Mouse (Mus musculus) CD4-positive, CD25-positive, alpha-beta regulatory T cell, adult 4 months (primary cell): Measurements from ENCODE around the gene Ugt1a7c. TPM values are rescaled to one million over a fixed set of nuclear protein-coding genes. Genes with fewer than 3 reads are reported as not detected.
A peak's percentile ranks its signal among the peaks of the same experiment; 100 is the strongest.
"Not testable (repeated sequence)": the region's sequence is repeated elsewhere in the genome, so short reads cannot be mapped to it uniquely, and the experiment has no call there.

Experiments used
- ATAC-seq: one replicate; pipeline ENCODE4 v1.8.0; 2017
- polyA plus RNA-seq, 2 experiments: library from polyadenylated mRNA; unstranded; fragments of 100-300 nt; shearing (Covaris generic); gene quantifications; one replicate each; pipeline ENCODE4 v1.2.1; 2017

Gene Ugt1a7c
- polyA plus RNA-seq, 2 experiments from 2014 or later, result 0.56 to 1.2 TPM

GRCm38 (mm10) chr1:88199996-88200395, 105.1 kb downstream of the Ugt1a7c start:
- ATAC-seq, result no peak

- no peak for ATAC-seq
Measured at GRCm38 (mm10) chr1:88200456-88200855, 105.6 kb downstream of the Ugt1a7c start, which contains the start of gene Ugt1a2. Gene Ugt1a2, plus strand, starts transcription at chr1:88200601.

GRCm38 (mm10) chr1:88205294-88205922, 110.5 kb downstream of the Ugt1a7c start, which contains the start of gene Dnajb3:
Gene Dnajb3, minus strand, starts transcription at chr1:88205782.
- peak; percentile 84 for ATAC-seq

GRCm38 (mm10) chr1:88206843-88207479, 112.1 kb downstream of the Ugt1a7c start:
- no peak for ATAC-seq

- ATAC-seq, result no peak
Measured at GRCm38 (mm10) chr1:88211812-88212211, 117.0 kb downstream of the Ugt1a7c start, which contains the start of gene Ugt1a1. Gene Ugt1a1, plus strand, starts transcription at chr1:88211959.

- ATAC-seq, result no peak
Measured at GRCm38 (mm10) chr1:88212341-88213045, 117.6 kb downstream of the Ugt1a7c start.

GRCm38 (mm10) chr1:88213061-88213460, 118.2 kb downstream of the Ugt1a7c start:
- no peak for ATAC-seq

- ATAC-seq, result no peak
Measured at GRCm38 (mm10) chr1:88213766-88214461, 119.1 kb downstream of the Ugt1a7c start.

GRCm38 (mm10) chr1:88214462-88214952, 119.6 kb downstream of the Ugt1a7c start:
- no peak for ATAC-seq

- ATAC-seq, result no peak
Measured at GRCm38 (mm10) chr1:88215466-88216380, 120.9 kb downstream of the Ugt1a7c start.

GRCm38 (mm10) chr1:88216551-88216950, 121.7 kb downstream of the Ugt1a7c start:
- ATAC-seq, result no peak

GRCm38 (mm10) chr1:88217144-88217543, 122.3 kb downstream of the Ugt1a7c start:
- no peak for ATAC-seq

GRCm38 (mm10) chr1:88217576-88217975, 122.7 kb downstream of the Ugt1a7c start:
- no peak for ATAC-seq

GRCm38 (mm10) chr1:88218051-88218450, 123.2 kb downstream of the Ugt1a7c start:
- no peak for ATAC-seq

- ATAC-seq, result no peak
Measured at GRCm38 (mm10) chr1:88218591-88218990, 123.7 kb downstream of the Ugt1a7c start.

- ATAC-seq, result no peak
Measured at GRCm38 (mm10) chr1:88219054-88219453, 124.2 kb downstream of the Ugt1a7c start.

GRCm38 (mm10) chr1:88220336-88220735, 125.5 kb downstream of the Ugt1a7c start:
- no peak for ATAC-seq

- ATAC-seq, result no peak
Measured at GRCm38 (mm10) chr1:88222216-88222615, 127.4 kb downstream of the Ugt1a7c start.

GRCm38 (mm10) chr1:88223011-88223515, 128.2 kb downstream of the Ugt1a7c start:
- ATAC-seq, result not testable (repeated sequence)

GRCm38 (mm10) chr1:88223591-88223990, 128.7 kb downstream of the Ugt1a7c start:
- ATAC-seq, result no peak
